Mouse (Mus musculus) T-helper 1 cell (primary cell): ENCODE data around the gene Gm28870.
"Not testable (repeated sequence)": the region's sequence is repeated elsewhere in the genome, so short reads cannot be mapped to it uniquely, and the experiment has no call there.

Source experiments
- in situ Hi-C: fragments of 300-600 bp; cut with MboI, MseI; formaldehyde crosslinking; loops from one replicate; pipeline ENCODE4 v1.15.1; 2025; ENCODE audit warnings: high pct_unique_total_duplicates

Gene Gm28870

DNA sequence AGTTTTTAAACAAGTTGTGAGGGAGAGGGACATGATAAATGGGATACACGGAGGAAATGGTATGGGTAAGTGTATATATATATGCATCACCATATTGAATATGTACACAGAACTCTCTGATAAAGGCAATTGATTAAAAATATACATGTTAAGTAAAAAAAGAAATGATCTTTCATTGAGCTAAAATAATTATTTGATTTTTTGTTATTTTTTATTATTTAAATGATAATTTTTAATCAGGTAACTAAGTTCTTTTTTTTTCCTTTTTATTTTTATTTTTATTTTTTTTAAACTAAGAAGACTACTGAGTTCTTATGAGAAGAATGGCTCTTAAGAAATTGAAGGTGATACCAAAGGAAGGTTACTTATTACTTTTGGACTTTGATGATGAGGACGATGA is at the start of gene Gm28870:
TSS of gene Gm28870 (plus strand) at position 301 of the 400 bp plus-strand sequence.
- in situ Hi-C loops = not testable (repeated sequence)
